Mouse (Mus musculus): ENCODE measurements around the gene Zfp764.
A peak's percentile ranks its signal among the peaks of the same experiment; 100 is the strongest.
"Not testable (repeated sequence)": the region's sequence is repeated elsewhere in the genome, so short reads cannot be mapped to it uniquely, and the experiment has no call there.

Gene Zfp764

DNA sequence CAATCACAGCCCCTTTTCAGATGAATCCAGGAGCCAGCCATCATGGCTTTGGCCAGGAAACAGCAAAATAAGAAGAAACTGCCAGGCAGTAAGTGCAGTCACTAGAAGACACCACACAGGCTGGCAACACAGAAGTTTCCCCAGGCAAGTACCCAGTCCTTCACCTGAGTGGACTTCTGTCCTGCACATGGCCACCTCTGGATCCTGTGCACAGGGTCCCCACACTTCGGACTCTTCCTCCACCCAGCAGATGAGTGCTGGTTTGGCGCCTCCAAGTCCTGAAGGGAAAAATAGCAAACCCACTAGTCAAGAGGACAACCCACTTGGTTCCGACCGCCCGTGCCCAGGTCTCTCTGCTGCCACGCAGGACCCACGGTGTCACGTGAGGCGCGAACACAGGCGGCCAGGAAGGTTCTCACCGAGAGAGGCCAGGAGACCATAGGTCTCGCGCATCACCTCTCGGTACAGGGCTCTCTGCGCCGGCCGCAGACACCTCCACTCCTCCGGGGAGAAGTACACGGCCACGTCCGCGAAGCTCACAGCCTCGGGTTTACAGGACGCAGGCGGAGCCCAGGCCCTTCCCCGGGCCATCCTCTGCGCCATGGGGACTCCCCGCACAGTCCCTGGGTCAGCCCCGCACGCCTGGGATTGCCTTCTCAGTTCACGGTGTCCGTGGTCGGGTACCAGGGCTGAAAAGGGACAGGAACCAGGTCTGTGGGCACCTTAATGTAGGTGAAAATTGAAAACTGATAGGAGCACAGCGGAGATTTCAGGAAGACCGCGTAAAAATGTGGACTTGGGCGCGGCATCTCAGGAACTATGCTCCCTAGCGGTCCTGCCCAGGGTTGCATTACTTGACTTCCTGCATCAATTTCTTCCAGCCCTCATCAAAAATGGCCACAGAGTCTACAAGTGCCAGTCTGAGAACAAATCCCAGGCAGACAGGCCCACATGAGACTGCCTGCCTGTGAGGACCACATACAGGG lies at the start of gene Zfp764:
Zfp764 (minus strand) TSS at position 821 of the 986 bp plus-strand sequence.
- DNase-seq (ENCODE audit: extremely low spot score, low read depth, low spot score): peak; percentile 75

- DNase-seq (ENCODE audit: extremely low spot score, low read depth, low spot score): no peak
Observed at GRCm38 (mm10) chr7:127454905-127455304, 48.3 kb upstream of the Zfp764 start.

DNA sequence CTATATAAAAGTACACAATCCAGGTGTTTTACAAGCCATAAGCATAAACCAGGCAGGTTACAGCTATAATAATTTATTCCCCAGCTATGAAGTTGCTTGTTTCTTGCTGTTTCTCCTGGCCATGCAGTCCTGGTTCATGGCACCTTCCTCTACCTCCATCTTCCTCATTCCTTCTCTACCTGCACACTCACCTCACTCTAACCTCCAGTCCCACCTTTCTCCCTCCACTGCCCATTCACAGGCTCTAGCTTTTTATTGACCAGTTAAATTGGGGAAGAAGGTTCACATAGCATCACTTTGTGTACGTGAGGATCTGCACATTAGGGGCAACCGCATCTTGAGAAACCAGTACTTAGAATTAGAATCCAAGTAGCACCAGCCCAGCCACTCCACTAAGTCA lies 46.4 kb upstream of the Zfp764 start:
- no peak for DNase-seq (ENCODE audit: extremely low spot score, low read depth, low spot score)

DNA sequence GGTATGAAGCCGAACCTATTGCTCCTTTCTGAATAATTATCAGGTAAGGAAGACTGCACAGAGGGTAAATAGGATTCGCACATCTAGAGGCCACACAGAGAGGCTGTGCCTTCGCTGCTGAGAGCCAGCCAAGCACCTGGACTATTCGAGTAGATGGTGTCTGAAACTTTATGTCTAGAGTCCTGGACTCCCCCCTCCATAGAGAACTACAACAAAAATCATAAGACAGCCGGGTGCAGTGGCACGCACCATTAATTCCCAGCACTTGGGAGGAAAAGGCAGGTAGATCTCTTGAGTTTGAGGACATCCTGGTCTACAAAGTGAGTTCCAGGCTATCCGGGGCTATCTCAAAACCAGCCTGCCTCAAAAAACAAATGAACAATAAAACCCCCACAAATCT lies 43.3 kb upstream of the Zfp764 start:
- no peak for DNase-seq (ENCODE audit: extremely low spot score, low read depth, low spot score)

DNA sequence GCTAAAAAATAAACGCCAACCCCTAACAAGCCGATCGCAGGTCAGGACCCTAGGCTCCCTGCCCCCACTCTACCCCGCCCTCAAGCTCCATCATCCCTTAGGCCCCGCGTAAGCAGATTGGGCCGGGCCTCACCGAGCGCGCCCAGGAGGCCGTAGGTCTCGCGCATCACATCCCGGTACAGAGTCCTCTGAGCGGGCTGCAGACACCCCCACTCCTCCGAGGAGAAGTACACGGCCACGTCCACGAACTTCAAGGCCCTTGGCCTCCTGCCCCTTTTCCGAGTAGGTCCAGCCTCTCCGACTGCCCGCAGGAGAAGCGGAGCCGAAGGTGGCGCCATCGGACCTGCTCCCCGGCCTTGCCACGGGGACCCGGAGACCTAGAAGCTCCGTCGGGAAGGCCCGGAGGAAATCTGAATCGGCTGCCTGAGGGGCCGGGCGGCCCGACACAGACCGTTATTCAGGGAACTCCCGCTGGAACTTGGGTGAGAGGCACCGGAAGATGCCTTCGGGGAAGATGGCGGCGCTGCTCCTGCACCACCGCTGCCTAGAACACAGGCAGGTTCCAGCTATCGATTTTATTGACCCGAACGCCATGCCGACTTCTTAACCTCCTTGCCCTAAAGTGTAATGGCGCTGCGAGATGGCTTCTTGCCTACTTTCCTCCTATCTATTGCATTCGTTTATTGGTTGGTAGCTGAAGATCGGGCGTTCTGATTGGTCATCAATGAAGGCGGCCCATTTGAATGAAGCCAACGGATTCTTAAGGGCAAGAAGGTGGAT lies 42.1 kb upstream of the Zfp764 start, which contains the start of gene Zfp689:
Zfp689 (minus strand) TSS at position 638 of the 780 bp plus-strand sequence.
- DNase-seq (ENCODE audit: extremely low spot score, low read depth, low spot score): peak; percentile 98

- no peak for DNase-seq (ENCODE audit: extremely low spot score, low read depth, low spot score)
Observed at GRCm38 (mm10) chr7:127443976-127444375, 37.4 kb upstream of the Zfp764 start.

- DNase-seq (ENCODE audit: extremely low spot score, low read depth, low spot score): no peak
Observed at GRCm38 (mm10) chr7:127437724-127438123, 31.1 kb upstream of the Zfp764 start.

GRCm38 (mm10) chr7:127435206-127435605 lies 28.6 kb upstream of the Zfp764 start:
- no peak for DNase-seq (ENCODE audit: extremely low spot score, low read depth, low spot score)

GRCm38 (mm10) chr7:127426354-127426753 lies 19.7 kb upstream of the Zfp764 start:
- DNase-seq (ENCODE audit: extremely low spot score, low read depth, low spot score): no peak

DNA sequence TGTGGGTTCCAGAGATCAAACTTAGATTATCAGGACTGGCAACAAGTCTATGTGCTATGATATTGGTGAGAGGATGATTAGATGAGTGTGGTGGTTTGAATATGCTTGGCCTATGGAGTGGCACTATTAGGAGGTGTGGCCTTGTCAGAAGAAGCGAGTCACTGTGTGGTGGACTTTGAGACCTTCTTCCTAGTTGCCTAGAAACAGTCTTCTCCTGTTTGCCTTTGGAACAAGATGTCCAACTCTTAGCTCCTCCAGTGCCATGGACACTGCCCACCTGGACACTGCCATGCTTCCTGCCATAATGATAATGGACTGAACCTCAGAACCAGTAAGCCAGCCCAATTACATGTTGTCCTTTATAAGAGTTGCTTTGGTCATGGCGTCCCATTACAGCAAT lies 19.3 kb upstream of the Zfp764 start:
- DNase-seq (ENCODE audit: extremely low spot score, low read depth, low spot score): no peak

- no peak for DNase-seq (ENCODE audit: extremely low spot score, low read depth, low spot score)
Observed at GRCm38 (mm10) chr7:127425291-127425690, 18.7 kb upstream of the Zfp764 start.

DNA sequence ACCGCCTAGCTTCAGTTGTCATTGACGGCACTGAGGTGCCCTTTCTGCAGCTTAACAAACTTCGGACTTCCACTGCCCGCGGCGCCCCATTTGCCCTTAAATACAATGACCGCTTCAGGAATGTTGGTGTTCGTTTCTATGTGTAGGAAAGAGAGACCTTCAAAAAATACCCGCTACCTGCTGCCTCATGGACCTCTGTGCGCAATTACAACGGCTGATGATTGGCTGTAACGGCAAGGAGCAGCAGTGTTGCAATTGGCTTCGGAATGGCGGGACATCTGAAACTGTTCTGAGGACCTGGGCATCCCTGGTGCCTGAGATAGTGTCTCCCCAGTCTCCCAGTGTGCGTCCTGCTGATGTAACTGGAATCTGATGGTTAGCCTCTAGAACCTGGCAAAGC lies 15.6 kb upstream of the Zfp764 start:
- no peak for DNase-seq (ENCODE audit: extremely low spot score, low read depth, low spot score)

- peak; percentile 58 for DNase-seq (ENCODE audit: extremely low spot score, low read depth, low spot score)
Observed at GRCm38 (mm10) chr7:127421388-127422191, 15.0 kb upstream of the Zfp764 start, which contains the start of gene Zfp688. Zfp688 (minus strand) TSS chr7:127422068.

GRCm38 (mm10) chr7:127411418-127411817 lies 4.8 kb upstream of the Zfp764 start:
- DNase-seq (ENCODE audit: extremely low spot score, low read depth, low spot score): no peak

DNA sequence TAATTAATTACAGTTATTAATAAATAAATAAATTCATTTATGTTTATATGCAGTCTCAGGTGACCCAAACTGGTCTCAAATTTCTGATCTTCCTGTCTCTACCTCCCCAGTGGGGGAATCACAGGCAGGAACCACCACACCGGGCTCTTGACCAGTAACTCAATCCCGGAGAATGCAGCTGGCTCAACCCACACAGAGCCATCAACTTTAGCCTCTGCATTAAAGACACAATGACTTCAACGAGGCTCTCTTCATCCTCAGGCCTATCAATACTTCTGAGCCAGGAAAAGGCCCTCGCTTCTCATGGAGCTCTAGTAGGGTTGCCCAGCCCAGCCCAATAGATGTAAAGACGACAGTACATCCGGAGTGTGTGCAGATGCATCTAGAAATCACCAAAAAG lies 2.5 kb downstream of the Zfp764 start:
- DNase-seq (ENCODE audit: extremely low spot score, low read depth, low spot score): not testable (repeated sequence)

DNA sequence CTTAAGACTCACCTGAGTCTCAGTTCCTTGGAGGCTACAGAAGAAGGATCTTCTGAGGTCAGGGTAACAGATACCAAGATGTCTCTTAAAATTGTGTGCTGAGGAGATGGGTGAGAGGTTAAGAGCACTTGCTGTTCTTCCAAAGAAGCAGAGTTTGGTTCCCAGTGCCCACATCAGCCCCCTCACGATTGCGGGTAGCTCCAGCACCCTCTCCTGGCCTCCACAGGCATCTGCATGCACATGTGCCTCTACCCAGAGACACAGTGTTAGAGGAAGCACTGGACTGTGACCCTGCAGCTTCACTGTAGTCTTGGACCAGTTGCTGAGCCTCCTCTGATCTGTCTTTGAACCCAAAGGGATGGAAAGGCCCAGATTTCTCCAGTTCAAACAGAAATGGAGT lies 3.6 kb downstream of the Zfp764 start:
- no peak for DNase-seq (ENCODE audit: extremely low spot score, low read depth, low spot score)

- DNase-seq (ENCODE audit: extremely low spot score, low read depth, low spot score): no peak
Observed at GRCm38 (mm10) chr7:127400355-127400754, 6.3 kb downstream of the Zfp764 start.

- DNase-seq (ENCODE audit: extremely low spot score, low read depth, low spot score): no peak
Observed at GRCm38 (mm10) chr7:127393944-127394333, 12.7 kb downstream of the Zfp764 start.

- DNase-seq (ENCODE audit: extremely low spot score, low read depth, low spot score): peak; percentile 97
Observed at GRCm38 (mm10) chr7:127393157-127393943, 13.3 kb downstream of the Zfp764 start, which contains the start of gene E430018J23Rik. E430018J23Rik (minus strand) TSS chr7:127393629.

GRCm38 (mm10) chr7:127392251-127392824 lies 14.3 kb downstream of the Zfp764 start:
- DNase-seq (ENCODE audit: extremely low spot score, low read depth, low spot score): no peak

Data from hindlimb bud, embryonic 11.5 days (tissue).